Mouse (Mus musculus): ENCODE results near the gene Dnajc28.
"Not testable (repeated sequence)": the region's sequence is repeated elsewhere in the genome, so short reads cannot be mapped to it uniquely, and the experiment has no call there.

Dnajc28 gene

DNA sequence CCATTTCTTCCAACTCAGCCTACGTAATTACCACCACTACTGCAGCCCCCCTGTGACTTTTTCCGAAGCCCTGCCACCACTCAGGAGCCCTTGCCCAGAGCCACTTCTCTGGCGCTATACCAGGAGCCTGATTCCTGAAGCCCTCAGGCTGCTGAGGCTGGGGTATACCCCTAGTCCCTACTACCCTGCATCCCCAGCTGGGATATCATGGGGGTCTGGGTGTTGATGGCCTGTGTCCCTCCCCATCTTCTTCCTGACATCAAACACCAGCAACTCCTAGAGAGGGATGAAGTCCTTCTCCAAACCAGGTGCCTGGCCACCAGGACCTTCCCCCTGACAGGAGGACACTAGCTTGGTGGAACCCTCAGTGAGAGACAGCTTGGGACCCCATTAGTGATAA, 33.4 kb upstream of the Dnajc28 start:
- TF ChIP-seq NANOG (IDR thresholded peaks at IDR 0.05; ENCODE audit: borderline replicate concordance, low read length) (no peak), POU5F1 (IDR thresholded peaks at IDR 0.05; ENCODE audit: borderline replicate concordance, low read length) (no peak), CTCF (conservative IDR thresholded peaks at IDR 0.05; ENCODE audit: low read length) (no peak)

GRCm38 (mm10) chr16:91649781-91650180, 31.0 kb upstream of the Dnajc28 start:
- no peak for TF ChIP-seq NANOG (IDR thresholded peaks at IDR 0.05; ENCODE audit: borderline replicate concordance, low read length)
- no peak for TF ChIP-seq POU5F1 (IDR thresholded peaks at IDR 0.05; ENCODE audit: borderline replicate concordance, low read length)
- no peak for TF ChIP-seq CTCF (conservative IDR thresholded peaks at IDR 0.05; ENCODE audit: low read length)
- H3K27me3 ChIP-seq (ENCODE audit: insufficient read depth, low read length) = no peaks in the 10 kb centered on the region
- peak overlapping the region; percentile 21; the same call in 1 of the 2 replicates for H3K4me3 ChIP-seq (replicated peaks; ENCODE audit: low read length)
- H3K4me1 ChIP-seq (replicated peaks; ENCODE audit: low read depth, low read length) = peaks cover 38% of the 10 kb centered on the region
- H3K36me3 ChIP-seq (ENCODE audit: insufficient read depth, low read length) = peaks cover 47% of the 10 kb centered on the region
- H3K9me3 ChIP-seq (ENCODE audit: low read length) = no peaks in the 10 kb centered on the region

More for the DNA sequence above, 33.4 kb upstream of the Dnajc28 start:
- 0 out of 2 replicates have a peak overlapping the region, but pooled peaks have one; percentile 7 for H3K4me3 ChIP-seq (replicated peaks; ENCODE audit: low read length)
- no peaks in the 10 kb centered on the region for H3K27me3 ChIP-seq (ENCODE audit: insufficient read depth, low read length)
- H3K9me3 ChIP-seq (ENCODE audit: low read length) = no peaks in the 10 kb centered on the region
- H3K36me3 ChIP-seq (ENCODE audit: insufficient read depth, low read length) = peaks cover 69% of the 10 kb centered on the region
- peaks cover 46% of the 10 kb centered on the region for H3K4me1 ChIP-seq (replicated peaks; ENCODE audit: low read depth, low read length)

- Histone ChIP-seq H3K4me1 (replicated peaks; ENCODE audit: low read depth, low read length) (peaks cover 41% of the 10 kb centered on the region), H3K4me3 (replicated peaks; ENCODE audit: low read length) (peak overlapping the region; percentile 94), H3K27me3 (ENCODE audit: insufficient read depth, low read length) (no peaks in the 10 kb centered on the region), H3K9me3 (ENCODE audit: low read length) (no peaks in the 10 kb centered on the region), H3K36me3 (ENCODE audit: insufficient read depth, low read length) (peaks cover 47% of the 10 kb centered on the region)
- TF ChIP-seq POU5F1 (IDR thresholded peaks at IDR 0.05; ENCODE audit: borderline replicate concordance, low read length) = no peak
Observed at GRCm38 (mm10) chr16:91649246-91649645, 30.4 kb upstream of the Dnajc28 start.

DNA sequence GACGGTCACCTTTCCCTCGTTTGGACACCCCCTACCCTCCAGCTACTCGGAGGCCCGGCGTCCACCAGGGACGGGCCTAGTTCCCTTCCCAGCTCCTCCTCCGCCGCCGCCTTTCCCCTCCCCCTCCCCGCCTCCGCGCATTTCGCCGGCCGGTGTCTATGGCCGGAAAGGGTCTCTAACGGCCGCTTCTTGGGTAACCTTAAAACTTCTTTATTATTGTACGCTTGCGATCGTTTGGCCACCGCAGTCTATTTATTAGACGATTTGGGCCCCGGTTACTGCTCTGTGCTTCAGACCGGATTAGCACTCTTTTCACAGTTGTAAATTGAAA, 29.4 kb upstream of the Dnajc28 start:
- Histone ChIP-seq H3K36me3 (ENCODE audit: insufficient read depth, low read length) (peaks cover 47% of the 10 kb centered on the region), H3K27me3 (ENCODE audit: insufficient read depth, low read length) (no peaks in the 10 kb centered on the region), H3K9me3 (ENCODE audit: low read length) (no peaks in the 10 kb centered on the region), H3K4me1 (replicated peaks; ENCODE audit: low read depth, low read length) (peaks cover 52% of the 10 kb centered on the region), H3K4me3 (replicated peaks; ENCODE audit: low read length) (peak overlapping the region; percentile 94)
- TF ChIP-seq NANOG (IDR thresholded peaks at IDR 0.05; ENCODE audit: borderline replicate concordance, low read length) (no peak), CTCF (conservative IDR thresholded peaks at IDR 0.05; ENCODE audit: low read length) (no peak), POU5F1 (IDR thresholded peaks at IDR 0.05; ENCODE audit: borderline replicate concordance, low read length) (no peak)

GRCm38 (mm10) chr16:91647461-91648219, 28.8 kb upstream of the Dnajc28 start, which contains the start of gene Son:
Gene Son (plus strand): TSS chr16:91647506.
- Histone ChIP-seq H3K4me3 (replicated peaks; ENCODE audit: low read length) (peak within 1 kb of the TSS; percentile 94), H3K27me3 (ENCODE audit: insufficient read depth, low read length) (no peaks in the 10 kb centered on the region), H3K4me1 (replicated peaks; ENCODE audit: low read depth, low read length) (peaks cover 57% of the 10 kb centered on the region), H3K36me3 (ENCODE audit: insufficient read depth, low read length) (peaks cover 47% of the 10 kb centered on the region), H3K9me3 (ENCODE audit: low read length) (no peaks in the 10 kb centered on the region)
- TF ChIP-seq CTCF (conservative IDR thresholded peaks at IDR 0.05; ENCODE audit: low read length) (no peak), NANOG (IDR thresholded peaks at IDR 0.05; ENCODE audit: borderline replicate concordance, low read length) (no peak), POU5F1 (IDR thresholded peaks at IDR 0.05; ENCODE audit: borderline replicate concordance, low read length) (no peak)

- no peaks in the 10 kb centered on the region for H3K9me3 ChIP-seq (ENCODE audit: low read length)
- no peaks in the 10 kb centered on the region for H3K27me3 ChIP-seq (ENCODE audit: insufficient read depth, low read length)
- peaks cover 47% of the 10 kb centered on the region for H3K36me3 ChIP-seq (ENCODE audit: insufficient read depth, low read length)
- TF ChIP-seq CTCF (conservative IDR thresholded peaks at IDR 0.05; ENCODE audit: low read length) (no peak), POU5F1 (IDR thresholded peaks at IDR 0.05; ENCODE audit: borderline replicate concordance, low read length) (no peak), NANOG (IDR thresholded peaks at IDR 0.05; ENCODE audit: borderline replicate concordance, low read length) (no peak)
- peaks cover 58% of the 10 kb centered on the region for H3K4me1 ChIP-seq (replicated peaks; ENCODE audit: low read depth, low read length)
- peak within 1 kb of the TSS; percentile 94 for H3K4me3 ChIP-seq (replicated peaks; ENCODE audit: low read length)
Observed at GRCm38 (mm10) chr16:91646681-91647419, 28.0 kb upstream of the Dnajc28 start, which contains the start of gene Gart. Gene Gart (minus strand): TSS chr16:91646952.

DNA sequence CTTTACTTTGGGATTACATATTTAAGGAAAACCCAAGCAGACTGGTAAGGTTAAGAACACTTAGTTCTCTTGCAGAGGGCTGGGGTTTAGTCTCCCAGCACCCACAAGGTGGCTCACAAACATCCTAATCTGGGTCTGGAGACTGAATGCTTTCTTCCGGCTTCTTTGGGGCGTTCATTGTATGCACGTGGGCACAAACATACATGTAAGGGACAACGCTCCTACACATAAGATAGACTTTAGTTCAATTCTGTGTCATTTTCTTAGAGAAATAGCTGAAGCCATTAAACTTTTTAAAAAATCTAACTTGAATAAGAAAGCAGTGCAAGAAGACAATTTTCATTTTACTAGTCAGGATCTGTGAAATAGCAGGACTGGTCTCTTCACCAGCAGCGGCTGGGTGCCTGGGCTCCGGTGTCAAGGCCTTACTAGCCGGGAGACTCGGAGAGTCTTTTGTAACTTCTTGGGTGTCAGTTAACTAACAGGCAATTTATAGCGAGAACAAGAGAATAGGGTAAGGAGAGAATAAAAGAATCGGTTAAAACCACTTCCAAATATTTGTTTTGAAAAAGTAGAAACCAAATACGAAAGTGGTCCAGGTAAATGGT, 27.3 kb upstream of the Dnajc28 start:
- Histone ChIP-seq H3K36me3 (ENCODE audit: insufficient read depth, low read length) (peaks cover 47% of the 10 kb centered on the region), H3K9me3 (ENCODE audit: low read length) (no peaks in the 10 kb centered on the region), H3K27me3 (ENCODE audit: insufficient read depth, low read length) (no peaks in the 10 kb centered on the region), H3K4me3 (replicated peaks; ENCODE audit: low read length) (peak overlapping the region; percentile 94), H3K4me1 (replicated peaks; ENCODE audit: low read depth, low read length) (peaks cover 52% of the 10 kb centered on the region)
- TF ChIP-seq POU5F1 (IDR thresholded peaks at IDR 0.05; ENCODE audit: borderline replicate concordance, low read length) (no peak), CTCF (conservative IDR thresholded peaks at IDR 0.05; ENCODE audit: low read length) (no peak), NANOG (IDR thresholded peaks at IDR 0.05; ENCODE audit: borderline replicate concordance, low read length) (no peak)

DNA sequence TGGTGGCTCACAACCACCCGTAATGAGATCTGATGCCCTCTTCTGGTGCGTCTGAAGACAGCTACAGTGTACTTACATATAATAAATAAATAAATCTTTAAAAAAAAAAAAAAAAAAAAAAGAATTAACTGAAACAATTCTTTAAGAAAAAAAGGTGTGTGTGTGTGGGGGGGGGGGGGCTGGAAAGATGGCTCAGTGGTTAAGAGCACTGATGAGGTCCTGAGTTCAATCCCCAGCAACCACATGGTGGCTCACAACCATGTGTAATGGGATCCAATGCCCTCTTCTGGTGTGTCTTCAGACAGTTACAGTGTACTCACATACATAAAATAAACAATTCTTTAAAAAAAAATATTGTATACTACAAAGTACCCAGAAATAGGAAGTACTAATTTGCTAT, 26.6 kb upstream of the Dnajc28 start:
- Histone ChIP-seq H3K4me1 (replicated peaks; ENCODE audit: low read depth, low read length) (peaks cover 47% of the 10 kb centered on the region), H3K4me3 (replicated peaks; ENCODE audit: low read length) (peak overlapping the region; percentile 94), H3K36me3 (ENCODE audit: insufficient read depth, low read length) (peaks cover 50% of the 10 kb centered on the region)
- not testable (repeated sequence) for H3K9me3 ChIP-seq (ENCODE audit: low read length); H3K27me3 ChIP-seq (ENCODE audit: insufficient read depth, low read length)
